Mouse (Mus musculus) liver, postnatal 0 days (tissue): ENCODE results near the gene Mex3a. TPM values are rescaled to one million over a fixed set of nuclear protein-coding genes. Genes with fewer than 3 reads are reported as not detected.

Experiments used
- ATAC-seq: fragments of 200-750 bp; cut with Nextera tagmentation; 2 replicates; pipeline ENCODE4 v1.8.0; 2017; ENCODE audit warnings: mild to moderate bottlenecking, moderate library complexity
- DNase-seq: peaks from one replicate; pipeline ENCODE4 v3.0.0-alpha.2; 2016
- H3K27ac ChIP-seq: fragments of 300-500 bp; sonication (generic); 2 replicates; pipeline ENCODE4 v1.5.1; 2014; ENCODE audit warnings: antibody characterized with exemption, moderate library complexity, mild to moderate bottlenecking, low read depth
- H3K27me3 ChIP-seq: fragments of 300-500 bp; sonication (generic); 2 replicates; pipeline ENCODE4 v1.6.1; 2014; ENCODE audit warnings: low read length, control low read depth, mixed read lengths; ENCODE audit not compliant: insufficient read depth
- H3K36me3 ChIP-seq: fragments of 300-500 bp; sonication (generic); replicated peaks from 2 replicates; pipeline ENCODE4 v1.6.1; 2014; ENCODE audit warnings: mild to moderate bottlenecking, control low read depth, low read length, moderate library complexity, mixed read lengths; ENCODE audit not compliant: insufficient read depth
- H3K4me1 ChIP-seq: fragments of 300-500 bp; sonication (generic); 2 replicates; pipeline ENCODE4 v1.6.1; 2014; ENCODE audit warnings: antibody characterized with exemption, mild to moderate bottlenecking, control low read depth; ENCODE audit not compliant: insufficient read depth
- H3K4me2 ChIP-seq: fragments of 300-500 bp; sonication (generic); 2 replicates; pipeline ENCODE4 v1.6.1; 2014; ENCODE audit warnings: low read depth, mild to moderate bottlenecking, low read length, moderate library complexity, mixed read lengths
- H3K4me3 ChIP-seq: fragments of 300-500 bp; sonication (generic); 2 replicates; pipeline ENCODE4 v1.5.1; 2014; ENCODE audit warnings: low read depth, low read length
- H3K9ac ChIP-seq: fragments of 300-500 bp; sonication (generic); replicated peaks from 2 replicates; pipeline ENCODE4 v1.6.1; 2014; ENCODE audit warnings: mild to moderate bottlenecking, moderate library complexity
- H3K9me3 ChIP-seq: fragments of 300-500 bp; sonication (generic); 2 replicates; pipeline ENCODE4 v1.6.1; 2016; ENCODE audit warnings: mild to moderate bottlenecking, control low read depth, low read length, mixed read lengths
- CTCF ChIP-seq: sonication (generic); IDR thresholded peaks from 2 replicates; pipeline ENCODE4 v1.5.1; 2016; ENCODE audit warnings: antibody characterized with exemption, low read depth
- EP300 ChIP-seq: IDR thresholded peaks from 2 replicates; pipeline ENCODE4 v1.6.1; 2016; ENCODE audit warnings: antibody characterized with exemption, low read depth, mild to moderate bottlenecking
- WGBS: fragments of 180-500 bp; shearing (Covaris S2); extraction: QIAGEN DNeasy Blood & Tissue Kit; methylation state at CpG from one replicate; pipeline ENCODE4 v1.1.7; 2014; ENCODE audit not compliant: insufficient replicate concordance; 5-methylcytosine and 5-hydroxymethylcytosine counted together
- polyA plus RNA-seq: library from polyadenylated mRNA; unstranded; fragments of >200 nt; fragmentation: Nextera tagmentation; extraction: Ambion mirVana; gene quantifications from 2 replicates; pipeline ENCODE4 v1.2.1, GENCODE M21; 2015

The Mex3a gene
- polyA plus RNA-seq, 1 experiment from 2014 or later = 0.51 TPM

DNA sequence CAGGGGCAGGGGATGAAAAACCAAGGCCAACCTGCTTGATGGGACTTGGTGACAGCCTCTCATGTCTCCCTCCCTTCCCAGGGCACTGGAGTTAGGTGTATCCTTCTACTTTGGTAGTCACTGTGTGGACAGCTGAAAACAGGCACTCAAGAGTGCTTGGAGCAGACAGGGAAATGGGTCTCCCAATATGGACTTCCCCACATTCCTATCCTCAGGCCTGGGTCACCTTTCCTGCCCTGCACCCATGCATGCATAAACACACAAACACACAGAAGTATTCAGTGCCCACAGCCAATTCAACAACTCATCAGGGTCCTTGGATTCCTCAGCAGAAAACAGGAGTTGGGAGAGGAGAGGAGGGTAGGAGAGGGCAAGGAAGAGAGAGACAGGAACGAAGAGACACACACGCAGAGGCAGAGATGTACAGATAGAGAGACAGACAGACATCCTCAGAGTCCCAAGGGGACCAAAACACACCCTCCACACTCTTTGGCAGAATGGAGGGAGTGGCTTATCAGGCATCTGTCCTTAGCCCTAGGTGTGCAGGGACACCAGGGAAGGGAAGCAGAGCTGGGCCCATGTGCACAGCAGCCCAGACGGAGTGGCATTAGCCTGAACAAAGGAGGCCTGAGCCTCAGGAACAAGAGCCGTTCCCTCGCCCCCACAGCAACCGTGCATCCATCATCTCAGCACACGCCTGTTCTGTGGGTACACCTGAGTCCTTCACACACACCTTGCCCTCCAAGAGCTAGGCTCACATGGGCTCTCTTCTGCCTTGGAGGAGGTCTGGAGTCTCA, 2.8 kb upstream of the Mex3a start:
- Histone ChIP-seq H3K27ac (no peak overlapping the region), H3K9me3 (no peaks in the 10 kb centered on the region), H3K4me3 (no peak overlapping the region), H3K4me1 (peaks cover 19% of the 10 kb centered on the region), H3K4me2 (no peak overlapping the region), H3K36me3 (no peaks in the 10 kb centered on the region), H3K27me3 (peaks cover 9% of the 10 kb centered on the region; the same call in 1 of the 2 replicates), H3K9ac (no peak overlapping the region)
- DNase-seq (no peak), ATAC-seq (no peak)
- 62% methylated on average over 7 of the region's 7 CpGs for WGBS
- TF ChIP-seq CTCF (no peak), EP300 (no peak)

DNA sequence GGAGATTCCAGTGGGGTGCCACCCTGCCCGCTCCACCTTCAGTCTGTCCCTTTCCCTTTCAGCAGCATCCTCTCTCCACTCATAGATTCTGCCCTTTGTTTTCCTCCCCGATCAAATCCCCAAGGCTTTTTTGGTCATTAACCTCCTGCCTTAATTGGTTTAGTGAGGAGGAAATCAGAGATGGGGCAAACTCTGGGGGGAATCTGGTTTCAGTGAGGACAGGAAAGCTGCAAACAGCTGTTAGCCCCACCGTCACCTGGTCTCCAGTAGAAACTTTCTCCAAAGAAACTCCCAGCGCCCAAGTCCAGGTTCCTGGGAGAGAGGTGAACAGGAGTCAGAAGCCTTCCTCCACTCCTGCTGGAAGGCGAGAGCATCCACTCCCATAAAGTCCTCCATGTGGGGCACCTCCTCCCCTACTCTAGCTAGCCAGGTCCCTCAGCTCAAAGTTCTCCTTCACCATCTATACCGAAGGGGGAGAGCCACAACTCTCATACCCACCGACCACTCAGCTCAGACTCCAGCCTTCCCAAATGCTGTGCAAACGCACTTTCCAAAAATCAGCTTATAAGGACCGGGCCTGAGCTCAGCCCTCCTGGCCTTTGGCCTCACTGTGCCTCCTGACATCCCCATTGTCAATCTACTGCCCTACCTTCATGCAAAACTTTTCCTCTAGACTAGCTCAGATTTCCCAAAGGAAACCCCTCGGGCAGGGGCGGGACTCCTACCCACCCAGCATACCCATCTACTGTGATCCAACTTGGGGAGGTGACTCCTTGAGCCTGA, 1.9 kb upstream of the Mex3a start:
- no peak overlapping the region for H3K27ac ChIP-seq
- peaks cover 19% of the 10 kb centered on the region for H3K4me1 ChIP-seq
- no peak overlapping the region for H3K4me3 ChIP-seq
- peak overlapping the region; percentile 81; the same call in 1 of the 2 replicates for H3K9ac ChIP-seq
- WGBS = 49% methylated on average over 11 of the region's 11 CpGs
- no peaks in the 10 kb centered on the region for H3K36me3 ChIP-seq
- TF ChIP-seq CTCF (no peak), EP300 (no peak)
- ATAC-seq (no peak), DNase-seq (no peak)
- H3K27me3 ChIP-seq = peaks cover 9% of the 10 kb centered on the region; the same call in 1 of the 2 replicates
- no peaks in the 10 kb centered on the region for H3K9me3 ChIP-seq
- H3K4me2 ChIP-seq = peak overlapping the region; percentile 99

GRCm38 (mm10) chr3:88531348-88532298, 572 bp upstream of the Mex3a start:
- peaks cover 29% of the 10 kb centered on the region for H3K4me1 ChIP-seq
- peak; percentile 74 for ATAC-seq
- H3K9ac ChIP-seq = peak overlapping the region; percentile 81
- WGBS = under 1% methylated on average over 57 of the region's 63 CpGs
- TF ChIP-seq CTCF (no peak), EP300 (no peak)
- H3K36me3 ChIP-seq = no peaks in the 10 kb centered on the region
- peak; percentile 86 for DNase-seq
- H3K4me2 ChIP-seq = peak overlapping the region; percentile 99
- H3K27me3 ChIP-seq = peaks cover 9% of the 10 kb centered on the region; the same call in 1 of the 2 replicates
- H3K4me3 ChIP-seq = peak overlapping the region; percentile 78
- H3K27ac ChIP-seq = peak overlapping the region; percentile 53
- H3K9me3 ChIP-seq = no peaks in the 10 kb centered on the region

DNA sequence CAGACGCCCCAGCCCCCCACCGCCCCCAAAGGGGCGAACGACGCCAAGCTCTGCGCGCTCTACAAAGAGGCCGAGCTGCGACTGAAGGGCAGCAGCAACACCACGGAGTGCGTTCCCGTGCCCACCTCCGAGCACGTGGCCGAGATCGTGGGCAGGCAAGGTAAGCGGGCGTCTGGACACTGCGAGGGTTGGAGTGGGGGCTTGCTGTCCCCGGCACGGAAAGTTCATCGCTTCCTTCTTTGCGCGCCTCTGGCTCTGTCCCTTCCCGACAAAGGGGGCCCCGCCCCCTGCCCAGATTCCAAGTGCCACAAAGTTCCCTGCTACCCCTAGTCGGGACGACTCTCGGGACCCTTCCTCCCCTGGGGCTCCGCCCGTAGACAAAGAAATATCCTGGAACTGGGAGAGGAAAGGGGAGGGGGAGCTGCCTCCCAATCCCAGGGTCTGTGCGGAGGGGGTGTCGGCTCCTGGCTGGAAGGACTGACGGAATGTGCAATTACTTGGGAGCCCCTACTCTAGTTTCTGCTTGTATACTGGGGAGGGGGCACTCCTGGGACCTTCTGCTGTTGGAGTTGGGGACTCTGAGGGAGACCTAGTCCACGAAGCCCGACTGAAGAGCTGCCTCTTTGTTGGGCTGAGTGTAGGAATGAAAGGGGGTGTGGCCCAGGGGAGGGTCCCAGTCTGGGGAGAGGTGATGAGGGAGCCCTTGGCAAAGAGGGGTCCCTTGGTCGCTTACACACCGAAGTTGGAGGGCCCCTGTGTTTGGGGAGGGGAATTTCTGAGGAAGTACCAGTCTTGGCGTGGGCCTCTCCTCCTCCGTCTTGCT, 705 bp downstream of the Mex3a start:
- Histone ChIP-seq H3K36me3 (no peaks in the 10 kb centered on the region), H3K4me1 (peaks cover 26% of the 10 kb centered on the region)
- DNase-seq = no peak

DNA sequence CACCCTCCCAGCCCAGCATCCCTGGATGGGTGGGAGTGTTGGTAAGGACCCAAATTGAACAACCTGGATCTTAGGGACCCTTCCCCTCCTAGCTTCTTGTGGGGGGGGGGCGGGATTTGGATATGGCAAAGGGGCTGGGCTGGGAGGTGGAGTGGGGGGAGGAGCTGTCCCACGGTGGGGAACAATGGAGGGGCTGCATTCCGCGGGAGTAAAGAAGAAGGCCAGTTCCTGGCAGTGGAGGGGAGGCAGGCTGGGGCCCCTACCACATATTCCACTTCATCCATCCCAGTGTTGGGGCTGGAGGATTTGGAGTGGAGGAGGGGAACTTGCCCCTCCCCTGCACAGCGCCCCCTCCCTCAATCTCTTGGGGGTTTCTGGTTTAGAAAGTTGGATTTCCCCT, 1.5 kb downstream of the Mex3a start:
- 17% methylated on average over 5 of the region's 5 CpGs for WGBS
- H3K4me2 ChIP-seq = peak overlapping the region; percentile 99; the same call in 1 of the 2 replicates
- no peak for DNase-seq
- no peak overlapping the region for H3K9ac ChIP-seq
- peaks cover 26% of the 10 kb centered on the region for H3K4me1 ChIP-seq
- H3K27ac ChIP-seq = no peak overlapping the region
- no peaks in the 10 kb centered on the region for H3K9me3 ChIP-seq
- no peak for TF ChIP-seq EP300
- no peak for TF ChIP-seq CTCF
- H3K27me3 ChIP-seq = peaks cover 9% of the 10 kb centered on the region; the same call in 1 of the 2 replicates
- no peak overlapping the region for H3K4me3 ChIP-seq
- ATAC-seq = no peak
- H3K36me3 ChIP-seq = no peaks in the 10 kb centered on the region

More for the DNA sequence above, 705 bp downstream of the Mex3a start:
- Histone ChIP-seq H3K9me3 (no peaks in the 10 kb centered on the region), H3K4me2 (peak overlapping the region; percentile 99), H3K27me3 (peaks cover 9% of the 10 kb centered on the region; the same call in 1 of the 2 replicates), H3K4me3 (peak overlapping the region; percentile 78), H3K9ac (peak overlapping the region; percentile 81), H3K27ac (no peak overlapping the region)
- WGBS = 4% methylated on average over 36 of the region's 40 CpGs
- ATAC-seq = no peak
- TF ChIP-seq CTCF (no peak), EP300 (no peak)
